Mouse (Mus musculus) ES-E14 (cell line): Measurements from ENCODE around the gene Muc20.

Experiments used
- HCFC1 ChIP-seq: IDR thresholded peaks from 2 replicates; pipeline ENCODE4 v1.6.1; 2012; ENCODE audit warnings: low read length, inconsistent platforms, borderline replicate concordance; ENCODE audit not compliant: insufficient read depth
- MAFK ChIP-seq: IDR thresholded peaks from 2 replicates; pipeline ENCODE4 v1.6.1; 2014; ENCODE audit warnings: mild to moderate bottlenecking, low read depth, low read length, inconsistent platforms; ENCODE audit not compliant: insufficient read depth
- ZC3H11A ChIP-seq: IDR thresholded peaks from 2 replicates; pipeline ENCODE4 v1.6.1; 2012; ENCODE audit warnings: low read depth, mild to moderate bottlenecking, inconsistent platforms, low read length, borderline replicate concordance

DNA sequence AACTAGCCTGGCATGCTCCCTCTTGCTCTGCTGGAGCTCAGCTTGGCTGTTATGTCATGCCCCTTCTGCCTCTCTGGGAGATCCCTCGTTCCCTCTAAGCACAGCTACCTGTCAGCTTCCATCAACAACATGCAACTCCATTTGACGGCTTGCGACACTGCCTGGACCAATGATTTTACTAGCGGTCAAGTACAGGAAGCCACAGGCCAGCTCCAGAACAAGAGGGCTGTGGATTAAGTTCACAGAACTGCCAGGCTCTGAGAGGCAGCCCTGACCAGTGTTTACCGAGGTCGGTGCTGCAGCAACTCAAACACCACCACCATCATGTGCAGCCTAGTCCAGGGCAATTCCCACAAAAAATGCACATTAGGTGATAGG lies 25.2 kb upstream of the Muc20 start:
- no peak for TF ChIP-seq ZC3H11A
- TF ChIP-seq MAFK = no peak
- TF ChIP-seq HCFC1 = no peak
